Mouse (Mus musculus) MEL (cell line): ENCODE measurements at regions not wholly inside any gene's neighbourhood (a gene's known extent, or its start where the extent isn't known, plus 50 kb on each side); places are given as distances from the start of the nearest gene placed in this dataset.

ENCODE experiments used
- CTCF ChIP-seq, 3 experiments: IDR thresholded peaks in 2 of 3; conservative IDR thresholded peaks in 1 of 3; 2 replicates each; pipeline ENCODE4 v1.5.1; 2011 to 2012; ENCODE audit warnings: low read length in 3 of 3, low read depth in 2 of 3, mild to moderate bottlenecking in 2 of 3, improper control_type of control experiment in 1 of 3, inconsistent platforms in 1 of 3, mixed read lengths in 1 of 3, moderate library complexity in 1 of 3; ENCODE audit not compliant: control insufficient read depth in 1 of 3, insufficient read depth in 1 of 3, poor library complexity in 1 of 3, severe bottlenecking in 1 of 3
- GATA1 ChIP-seq: IDR thresholded peaks from 2 replicates; pipeline ENCODE4 v1.6.1; 2011; ENCODE audit warnings: low read depth, low read length, improper control_type of control experiment
- MAFK ChIP-seq: IDR thresholded peaks from 2 replicates; pipeline ENCODE4 v1.6.1; 2011; ENCODE audit warnings: low read depth, mild to moderate bottlenecking, low read length, improper control_type of control experiment, borderline replicate concordance
- USF2 ChIP-seq, 2 experiments: IDR thresholded peaks; 2 replicates each; pipeline ENCODE4 v1.6.1; 2011 to 2012; ENCODE audit warnings: improper control_type of control experiment in 2 of 2, low read length in 2 of 2, borderline replicate concordance in 1 of 2, inconsistent platforms in 1 of 2, low read depth in 1 of 2, mild to moderate bottlenecking in 1 of 2; ENCODE audit not compliant: insufficient read depth in 1 of 2

- no peak for TF ChIP-seq CTCF (IDR thresholded peaks at IDR 0.05 in 2 of 3, conservative IDR thresholded peaks at IDR 0.05 in 1 of 3; ENCODE audit: control insufficient read depth in 1 of 3, insufficient read depth in 1 of 3, low read depth in 2 of 3, low read length in 3 of 3, poor library complexity in 1 of 3, severe bottlenecking in 1 of 3)
- TF ChIP-seq USF2 (IDR thresholded peaks at IDR 0.05; ENCODE audit: borderline replicate concordance in 1 of 2, insufficient read depth in 1 of 2, low read depth in 1 of 2, low read length in 2 of 2): no peak
- TF ChIP-seq MAFK: no peak
- no peak for TF ChIP-seq GATA1
Observed at GRCm38 (mm10) chr12:97899266-97899665, 360.0 kb downstream of the Galc start.
